Mouse (Mus musculus) neutrophil, adult 5-6 weeks (primary cell): Measurements from ENCODE around the gene Prpsap1. TPM values are rescaled to one million over a fixed set of nuclear protein-coding genes. Genes with fewer than 3 reads are reported as not detected.

Experiments
- total RNA-seq: library from RNA; stranded (forward); fragments of 200-1000 nt; gene quantifications from 2 replicates; pipeline ENCODE4 v1.2.3, GENCODE M21; 2017

The Prpsap1 gene
- total RNA-seq, 1 experiment from 2014 or later = 47.6 TPM

Other genes starting within 250 kb of the Prpsap1 start
- 18.4 and 21.6 TPM in 2 replicates for gene Srp68, start 220.0 kb downstream of the Prpsap1 start, total RNA-seq
- gene Galr2, start 213.3 kb downstream of the Prpsap1 start, total RNA-seq = not detected in 2 replicates
- gene Exoc7, start 187.0 kb downstream of the Prpsap1 start, total RNA-seq = 30.4 and 46.9 TPM in 2 replicates
- 0.25 TPM in 1 of 2 replicates, not detected in the other for gene Foxj1, start 158.8 kb downstream of the Prpsap1 start, total RNA-seq
- gene Rnf157, start 81.2 kb downstream of the Prpsap1 start, total RNA-seq = 16.0 and 17.0 TPM in 2 replicates
- gene Ubald2, start 60.1 kb downstream of the Prpsap1 start, total RNA-seq = 82.2 and 89.0 TPM in 2 replicates
- 0.25 TPM in 1 of 2 replicates, not detected in the other for gene Qrich2, start 28.0 kb downstream of the Prpsap1 start, total RNA-seq
- not detected in 2 replicates for gene Sphk1, start 36.7 kb upstream of the Prpsap1 start, total RNA-seq
- gene Ube2o, start 87.2 kb upstream of the Prpsap1 start, total RNA-seq = 47.6 and 47.9 TPM in 2 replicates
- not detected in 2 replicates for gene Aanat, start 92.2 kb upstream of the Prpsap1 start, total RNA-seq
- 55.6 and 69.0 TPM in 2 replicates for gene Rhbdf2, start 132.8 kb upstream of the Prpsap1 start, total RNA-seq
- gene Prcd, start 159.3 kb upstream of the Prpsap1 start, total RNA-seq = not detected in 2 replicates
- 0.49 and 0.58 TPM in 2 replicates for gene Cygb, start 160.1 kb upstream of the Prpsap1 start, total RNA-seq